Mouse (Mus musculus) adrenal gland, postnatal 14 days (tissue): ENCODE measurements around the gene Usp8. TPM values are rescaled to one million over a fixed set of nuclear protein-coding genes. Genes with fewer than 3 reads are reported as not detected.

Experiments used
- DNase-seq: peaks from one replicate; pipeline ENCODE4 v3.0.0; 2021; ENCODE audit warnings: mixed read lengths
- long read RNA-seq, 2 experiments: library from polyadenylated mRNA; stranded (forward); transcript quantifications; one replicate each; pipeline ENCODE4 v2.0.0; 2021
- total RNA-seq: library from RNA; stranded (reverse); gene quantifications from 2 replicates; pipeline ENCODE4 v1.2.3, GENCODE M21; 2021

The Usp8 gene
- total RNA-seq, result 65.5 and 69.2 TPM in 2 replicates
- long read RNA-seq, experiment 1, full-length matches to known transcripts, result 54 of 78 reads
- long read RNA-seq, experiment 1, partial matches to known transcripts, result 9 of 78 reads
- long read RNA-seq, experiment 1, other reads (novel, unspliced or antisense), result 15 of 78 reads
- long read RNA-seq, experiment 2, full-length matches to known transcripts, result 40 of 49 reads
- long read RNA-seq, experiment 2, partial matches to known transcripts, result 6 of 49 reads
- long read RNA-seq, experiment 2, other reads (novel, unspliced or antisense), result 3 of 49 reads

- peak; percentile 99 for DNase-seq
Observed at GRCm38 (mm10) chr2:126706759-126707437, at the start of gene Usp8. Usp8 (plus strand) TSS chr2:126707328.

- peak; percentile 52 for DNase-seq
Observed at GRCm38 (mm10) chr2:126663481-126663880, 43.6 kb upstream of the Usp8 start.

GRCm38 (mm10) chr2:126665984-126666383, 41.1 kb upstream of the Usp8 start:
- no peak for DNase-seq

- DNase-seq, result no peak
Observed at GRCm38 (mm10) chr2:126668621-126669252, 38.4 kb upstream of the Usp8 start.

- DNase-seq, result no peak
Observed at GRCm38 (mm10) chr2:126673317-126674242, 33.5 kb upstream of the Usp8 start.

GRCm38 (mm10) chr2:126674441-126675168, 32.5 kb upstream of the Usp8 start:
- DNase-seq, result peak; percentile 76

- peak; percentile 92 for DNase-seq
Observed at GRCm38 (mm10) chr2:126675169-126676121, 31.7 kb upstream of the Usp8 start.

GRCm38 (mm10) chr2:126676122-126676515, 31.0 kb upstream of the Usp8 start, which contains the start of gene Gabpb1:
Gabpb1 (minus strand) TSS chr2:126676337.
- DNase-seq, result no peak

GRCm38 (mm10) chr2:126677366-126677765, 29.8 kb upstream of the Usp8 start:
- DNase-seq, result no peak

GRCm38 (mm10) chr2:126682333-126682732, 24.8 kb upstream of the Usp8 start:
- peak; percentile 24 for DNase-seq

GRCm38 (mm10) chr2:126682937-126683336, 24.2 kb upstream of the Usp8 start:
- DNase-seq, result no peak

GRCm38 (mm10) chr2:126691290-126691689, 15.8 kb upstream of the Usp8 start:
- DNase-seq, result no peak

- no peak for DNase-seq
Observed at GRCm38 (mm10) chr2:126695285-126695684, 11.8 kb upstream of the Usp8 start.

GRCm38 (mm10) chr2:126707438-126707779, 281 bp downstream of the Usp8 start:
- DNase-seq, result no peak

- no peak for DNase-seq
Observed at GRCm38 (mm10) chr2:126708361-126708760, 1.2 kb downstream of the Usp8 start.

GRCm38 (mm10) chr2:126712526-126712925, 5.4 kb downstream of the Usp8 start:
- DNase-seq, result no peak

- DNase-seq, result no peak
Observed at GRCm38 (mm10) chr2:126712950-126713349, 5.8 kb downstream of the Usp8 start.

- DNase-seq, result peak; percentile 13
Observed at GRCm38 (mm10) chr2:126729207-126729606, 22.1 kb downstream of the Usp8 start.

- no peak for DNase-seq
Observed at GRCm38 (mm10) chr2:126730502-126730901, 23.4 kb downstream of the Usp8 start.

GRCm38 (mm10) chr2:126735339-126736073, 28.4 kb downstream of the Usp8 start:
- no peak for DNase-seq
